Mouse (Mus musculus) limb, embryonic 11.5 days (tissue): Measurements from ENCODE around the gene Lhfpl5. TPM values are rescaled to one million over a fixed set of nuclear protein-coding genes. Genes with fewer than 3 reads are reported as not detected.

ENCODE experiments used
- ATAC-seq: fragments of 200-750 bp; cut with Nextera tagmentation; 2 replicates; pipeline ENCODE4 v1.8.0; 2017; ENCODE audit warnings: low read depth; ENCODE audit not compliant: insufficient number of reproducible peaks, low FRiP score, low TSS enrichment
- DNase-seq: peaks from one replicate; pipeline ENCODE4 v3.0.0-alpha.2; 2015; ENCODE audit warnings: low spot score
- H3K27ac ChIP-seq: fragments of 300-500 bp; sonication (generic); replicated peaks from 2 replicates; pipeline ENCODE4 v1.5.1; 2014; ENCODE audit warnings: low read depth, mild to moderate bottlenecking, low read length
- H3K27me3 ChIP-seq: fragments of 300-500 bp; sonication (generic); 2 replicates; pipeline ENCODE4 v1.6.1; 2014; ENCODE audit warnings: mild to moderate bottlenecking, low read length, mixed read lengths; ENCODE audit not compliant: control insufficient read depth, insufficient read depth
- H3K36me3 ChIP-seq: fragments of 300-500 bp; sonication (generic); 2 replicates; pipeline ENCODE4 v1.6.1; 2014; ENCODE audit warnings: mild to moderate bottlenecking, low read length, moderate library complexity, mixed read lengths; ENCODE audit not compliant: control insufficient read depth, insufficient read depth
- H3K4me1 ChIP-seq: fragments of 300-500 bp; sonication (generic); 2 replicates; pipeline ENCODE4 v1.6.1; 2014; ENCODE audit warnings: low read length, mixed read lengths; ENCODE audit not compliant: control insufficient read depth, insufficient read depth
- H3K4me2 ChIP-seq: fragments of 300-500 bp; sonication (generic); 2 replicates; pipeline ENCODE4 v1.6.1; 2014; ENCODE audit warnings: low read depth, mild to moderate bottlenecking, moderate library complexity; ENCODE audit not compliant: severe bottlenecking
- H3K4me3 ChIP-seq: fragments of 300-500 bp; sonication (generic); 2 replicates; pipeline ENCODE4 v1.5.1; 2014; ENCODE audit warnings: low read depth, low read length
- H3K9ac ChIP-seq: fragments of 300-500 bp; sonication (generic); 2 replicates; pipeline ENCODE4 v1.6.1; 2014; ENCODE audit warnings: mild to moderate bottlenecking, low read length
- H3K9me3 ChIP-seq: fragments of 300-500 bp; sonication (generic); 2 replicates; pipeline ENCODE4 v1.6.1; 2016; ENCODE audit warnings: low read length; ENCODE audit not compliant: control insufficient read depth
- WGBS: fragments of 180-500 bp; shearing (Covaris S2); extraction: QIAGEN DNeasy Blood & Tissue Kit; methylation state at CpG from one replicate; pipeline ENCODE4 v1.1.7; 2014; 5-methylcytosine and 5-hydroxymethylcytosine counted together
- polyA plus RNA-seq: library from polyadenylated mRNA; unstranded; fragments of >200 nt; fragmentation: Nextera tagmentation; extraction: Ambion mirVana; gene quantifications from 2 replicates; pipeline ENCODE4 v1.2.1, GENCODE M21; 2014

Lhfpl5 gene
- polyA plus RNA-seq, 1 experiment from 2014 or later, result 0.36 TPM

- H3K9me3 ChIP-seq, result no peaks in the 10 kb centered on the region
- no peak overlapping the region for H3K4me3 ChIP-seq
- no peak for ATAC-seq
These were observed 37.2 kb downstream of the Lhfpl5 start for GRCm38 (mm10) chr17:28612603-28613002.

GRCm38 (mm10) chr17:28613096-28613495 lies 37.7 kb downstream of the Lhfpl5 start:
- H3K4me2 ChIP-seq, result no peak overlapping the region
- H3K27ac ChIP-seq, result no peak overlapping the region
- no peak overlapping the region for H3K9ac ChIP-seq
- 85% methylated on average over 6 of the region's 6 CpGs for WGBS
- no peak for ATAC-seq
- no peaks in the 10 kb centered on the region for H3K9me3 ChIP-seq
- H3K4me3 ChIP-seq, result no peak overlapping the region
- peaks cover 7% of the 10 kb centered on the region; the same call in 1 of the 2 replicates for H3K36me3 ChIP-seq
- H3K27me3 ChIP-seq, result no peaks in the 10 kb centered on the region
- no peaks in the 10 kb centered on the region for H3K4me1 ChIP-seq
- no peak for DNase-seq

More at GRCm38 (mm10) chr17:28612603-28613002, 37.2 kb downstream of the Lhfpl5 start:
- DNase-seq, result no peak
- H3K4me1 ChIP-seq, result no peaks in the 10 kb centered on the region
- no peak overlapping the region for H3K4me2 ChIP-seq
- 82% methylated on average over 2 of the region's 2 CpGs for WGBS
- no peak overlapping the region for H3K9ac ChIP-seq
- no peaks in the 10 kb centered on the region for H3K27me3 ChIP-seq
- no peak overlapping the region for H3K27ac ChIP-seq
- H3K36me3 ChIP-seq, result peaks cover 7% of the 10 kb centered on the region; the same call in 1 of the 2 replicates

GRCm38 (mm10) chr17:28615332-28615731 lies 39.9 kb downstream of the Lhfpl5 start:
- H3K36me3 ChIP-seq, result peaks cover 7% of the 10 kb centered on the region; the same call in 1 of the 2 replicates

GRCm38 (mm10) chr17:28617636-28618035 lies 42.2 kb downstream of the Lhfpl5 start:
- peaks cover 7% of the 10 kb centered on the region for H3K4me1 ChIP-seq
- 87% methylated on average over 10 of the region's 10 CpGs for WGBS
- H3K9me3 ChIP-seq, result no peaks in the 10 kb centered on the region
- no peak overlapping the region for H3K27ac ChIP-seq
- H3K36me3 ChIP-seq, result peaks cover 7% of the 10 kb centered on the region; the same call in 1 of the 2 replicates
- H3K27me3 ChIP-seq, result no peaks in the 10 kb centered on the region
- no peak overlapping the region for H3K4me3 ChIP-seq
- H3K4me2 ChIP-seq, result no peak overlapping the region
- DNase-seq (no peak), ATAC-seq (no peak)
- H3K9ac ChIP-seq, result no peak overlapping the region

More at GRCm38 (mm10) chr17:28615332-28615731, 39.9 kb downstream of the Lhfpl5 start:
- 94% methylated on average over 4 of the region's 4 CpGs for WGBS
- no peaks in the 10 kb centered on the region for H3K4me1 ChIP-seq
- no peak overlapping the region for H3K9ac ChIP-seq
- H3K9me3 ChIP-seq, result no peaks in the 10 kb centered on the region
- no peak for ATAC-seq
- DNase-seq, result no peak
- H3K4me2 ChIP-seq, result no peak overlapping the region
- no peak overlapping the region for H3K4me3 ChIP-seq
- H3K27me3 ChIP-seq, result no peaks in the 10 kb centered on the region
- no peak overlapping the region for H3K27ac ChIP-seq

GRCm38 (mm10) chr17:28618124-28618523 lies 42.7 kb downstream of the Lhfpl5 start:
- 85% methylated on average over 7 of the region's 7 CpGs for WGBS
- H3K27me3 ChIP-seq, result no peaks in the 10 kb centered on the region
- H3K4me1 ChIP-seq, result peaks cover 7% of the 10 kb centered on the region
- no peak overlapping the region for H3K4me3 ChIP-seq
- H3K9ac ChIP-seq, result no peak overlapping the region
- no peak for DNase-seq
- H3K36me3 ChIP-seq, result peaks cover 7% of the 10 kb centered on the region; the same call in 1 of the 2 replicates
- no peak overlapping the region for H3K27ac ChIP-seq
- H3K9me3 ChIP-seq, result no peaks in the 10 kb centered on the region
- H3K4me2 ChIP-seq, result no peak overlapping the region
- no peak for ATAC-seq

- Histone ChIP-seq H3K9ac (no peak overlapping the region), H3K4me1 (peaks cover 7% of the 10 kb centered on the region), H3K27ac (no peak overlapping the region), H3K36me3 (peaks cover 7% of the 10 kb centered on the region; the same call in 1 of the 2 replicates), H3K27me3 (no peaks in the 10 kb centered on the region), H3K4me3 (no peak overlapping the region), H3K9me3 (no peaks in the 10 kb centered on the region), H3K4me2 (no peak overlapping the region)
- WGBS, result 93% methylated on average over 1 of the region's 1 CpGs
- no peak for ATAC-seq
- DNase-seq, result no peak
These were observed 43.3 kb downstream of the Lhfpl5 start for GRCm38 (mm10) chr17:28618775-28619174.

- H3K9me3 ChIP-seq, result no peaks in the 10 kb centered on the region
- H3K36me3 ChIP-seq, result no peaks in the 10 kb centered on the region; the same call in 1 of the 2 replicates
- peaks cover 7% of the 10 kb centered on the region for H3K4me1 ChIP-seq
- peak overlapping the region; percentile 85 for H3K4me3 ChIP-seq
- H3K27ac ChIP-seq, result peak overlapping the region; percentile 87
- peak; percentile 42; the same call in 1 of the 2 replicates for ATAC-seq
- WGBS, result 0% methylated on average over 78 of the region's 78 CpGs
- H3K9ac ChIP-seq, result peak overlapping the region; percentile 92
- H3K4me2 ChIP-seq, result peak overlapping the region; percentile 92
- H3K27me3 ChIP-seq, result no peaks in the 10 kb centered on the region
- peak; percentile 75 for DNase-seq
These were observed 46.2 kb downstream of the Lhfpl5 start for GRCm38 (mm10) chr17:28621381-28622299.

- peak within 1 kb of the TSS; percentile 85 for H3K4me3 ChIP-seq
- no peaks in the 10 kb centered on the region for H3K9me3 ChIP-seq
- peak; percentile 93 for DNase-seq
- H3K27ac ChIP-seq, result peak within 1 kb of the TSS; percentile 87
- no peaks in the 10 kb centered on the region for H3K27me3 ChIP-seq
- H3K36me3 ChIP-seq, result no peaks in the 10 kb centered on the region; the same call in 1 of the 2 replicates
- peaks cover 7% of the 10 kb centered on the region for H3K4me1 ChIP-seq
- WGBS, result 0% methylated on average over 35 of the region's 53 CpGs
- peak within 1 kb of the TSS; percentile 92 for H3K4me2 ChIP-seq
- H3K9ac ChIP-seq, result peak within 1 kb of the TSS; percentile 92
- peak; percentile 91 for ATAC-seq
These were observed 46.9 kb downstream of the Lhfpl5 start, which contains the start of gene Srpk1 for GRCm38 (mm10) chr17:28622300-28622759. TSS of gene Srpk1 (minus strand) at chr17:28622709.
